Comparison of ENCODE assay signal across 26 mouse cellular contexts in the genomic region with DNA sequence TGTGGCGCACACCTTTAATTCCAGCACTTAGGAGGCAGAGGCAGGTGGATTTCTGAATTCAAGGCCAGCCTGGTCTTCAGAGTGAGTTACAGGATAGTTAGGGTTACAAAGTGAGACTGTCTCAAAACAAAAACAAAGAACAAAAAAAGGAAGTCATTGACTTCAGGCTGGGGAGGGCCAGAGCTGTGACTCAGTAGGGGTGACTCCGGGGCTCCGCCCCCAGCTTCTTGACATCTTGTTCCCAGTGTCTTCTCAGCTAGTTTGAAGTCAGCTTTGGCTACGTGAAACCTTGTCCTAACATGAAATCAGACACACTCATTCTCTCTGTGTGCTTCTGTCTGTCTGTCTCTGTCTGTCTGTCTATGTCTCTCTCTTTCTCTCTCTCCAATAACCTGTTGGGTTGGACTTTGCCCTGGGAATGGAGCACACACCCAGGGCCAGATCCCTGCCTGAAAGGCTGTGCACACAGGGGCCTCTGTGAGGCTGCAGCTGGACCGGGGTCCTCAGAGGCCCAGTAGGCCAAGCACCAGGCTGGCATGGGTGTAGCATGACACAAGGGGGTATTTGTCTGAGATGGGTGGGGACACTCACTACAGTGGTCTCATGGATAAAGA. TPM values are rescaled to one million over a fixed set of nuclear protein-coding genes. Genes with fewer than 3 reads are reported as not detected.
DNase-seq lines count a peak whose midpoint lies in the region; ATAC-seq lines count a peak whose summit lies in the region.
"Had no signal": no experiment of that assay in that cellular context is flagged by ENCODE, and none has a peak within 500 bp of the region (broad histone marks: within the 10 kb centered on the region; RNA-seq: fewer than 3 reads in every experiment).

No protein-coding gene starts in this region.

- peak; percentile 21 to 35 for DNase-seq in spleen, postnatal 36 days (ENCODE audit: low spot score in 2 of 2)
- no peak for DNase-seq in spleen, postnatal 14 days (ENCODE audit: low spot score in 2 of 2)
- DNase-seq in induced T-regulatory cell, adult 2 months (ENCODE audit: low read depth), result peak; percentile 45
- no peak for DNase-seq in kidney, adult 9 months
- DNase-seq in urinary bladder, adult 2 months (ENCODE audit: low spot score), result no peak
- no peak for DNase-seq in cerebellum, adult 11 months
- DNase-seq in left cerebral cortex, adult 11 months (ENCODE audit: low spot score), result no peak
- DNase-seq: cerebellum, postnatal 36 days; gastrocnemius, postnatal 14 days; heart, postnatal 10 days; kidney, adult 8-10 months; kidney, postnatal 36 days; lung, adult 2 months; midbrain, embryonic 14.5 days; right cerebral cortex, adult 18-20 months; thymus, postnatal 4 days had no signal

- peak; percentile 76 for ATAC-seq in monocyte, adult 5-6 weeks (replicated peaks; ENCODE audit: insufficient number of reproducible peaks, low FRiP score, low TSS enrichment, poor library complexity, severe bottlenecking)
- ATAC-seq: forebrain, embryonic 15.5 days had no signal

RNA-seq across cellular contexts. Expression of gene Atcay, which starts 9.1 kb away (rescaled TPM):
- total RNA-seq in monocyte, adult 5-6 weeks (2017), result not detected in 3 replicates
- 0.10 and 0.13 TPM in 2 replicates for polyA plus RNA-seq in urinary bladder, adult 2 months (2012; rRNA removed)
- total RNA-seq: liver, adult 2 months had no signal
- polyA plus RNA-seq: erythroblast, embryonic 14.5 days; liver, adult 2 months; macrophage had no signal

RNA-seq across cellular contexts. Expression of gene Zfr2, which starts 11.4 kb away (rescaled TPM):
- total RNA-seq in monocyte, adult 5-6 weeks (2017), result 0.10 to 0.58 TPM in 2 of 3 replicates, not detected in the other
- 29.3 and 34.4 TPM in 2 replicates for polyA plus RNA-seq in urinary bladder, adult 2 months (2012; rRNA removed)
- polyA plus RNA-seq: erythroblast, embryonic 14.5 days had no signal

RNA-seq across cellular contexts. Expression of gene Nmrk2, which starts 19.7 kb away (rescaled TPM):
- not detected in 3 replicates for total RNA-seq in monocyte, adult 5-6 weeks (2017)
- polyA plus RNA-seq in urinary bladder, adult 2 months (2012; rRNA removed), result not detected in 2 replicates
- polyA plus RNA-seq: embryonic facial prominence, embryonic 11.5 days; erythroblast, embryonic 14.5 days; hindbrain, embryonic 15.5 days; liver, adult 2 months; macrophage; midbrain, embryonic 14.5 days had no signal

RNA-seq across cellular contexts. Expression of gene Matk, which starts 31.2 kb away (rescaled TPM):
- 10.2 to 29.6 TPM (median 11.9 TPM) in 3 replicates for total RNA-seq in monocyte, adult 5-6 weeks (2017)
- 2.2 and 2.6 TPM in 2 replicates for polyA plus RNA-seq in urinary bladder, adult 2 months (2012; rRNA removed)

RNA-seq across cellular contexts. Expression of gene 4930442H23Rik, which starts 37.9 kb away (rescaled TPM):
- total RNA-seq in monocyte, adult 5-6 weeks (2017), result 0.49 TPM in 1 of 3 replicates, not detected in the others
- not detected in 2 replicates for polyA plus RNA-seq in urinary bladder, adult 2 months (2012; rRNA removed)
- total RNA-seq: gastrocnemius, postnatal 14 days; heart, postnatal 10 days; layer of hippocampus, postnatal 14 days; left cerebral cortex, postnatal 25 days; liver, adult 2 months had no signal
- polyA plus RNA-seq: embryonic facial prominence, embryonic 11.5 days; erythroblast, embryonic 14.5 days; heart, embryonic 10.5 days; liver, adult 2 months; lung, adult 2 months; macrophage; midbrain, embryonic 14.5 days had no signal

Comparison
In these comparisons a context has a peak if more than half of its experiments do, and no peak if none do; other contexts are left out.
1. DNase-seq: peak in spleen, postnatal 36 days (2 of 2) and induced T-regulatory cell, adult 2 months (single experiment); none in spleen, postnatal 14 days (0 of 2), kidney, adult 9 months (single experiment), urinary bladder, adult 2 months (single experiment), cerebellum, adult 11 months (single experiment) and left cerebral cortex, adult 11 months (single experiment).